Mouse (Mus musculus) heart, embryonic 16.5 days (tissue): Measurements from ENCODE around the gene Cd69. TPM values are rescaled to one million over a fixed set of nuclear protein-coding genes. Genes with fewer than 3 reads are reported as not detected.

Experiments used
- ATAC-seq: fragments of 200-750 bp; cut with Nextera tagmentation; replicated peaks from 2 replicates; pipeline ENCODE4 v1.8.0; 2017; ENCODE audit warnings: moderate number of reproducible peaks; ENCODE audit not compliant: insufficient read depth, low FRiP score; ENCODE audit errors: extremely low read depth
- H3K27ac ChIP-seq: fragments of 300-500 bp; sonication (generic); 2 replicates; pipeline ENCODE4 v1.5.1; 2014; ENCODE audit warnings: mild to moderate bottlenecking, low read length, control low read depth, moderate library complexity
- H3K27me3 ChIP-seq: fragments of 300-500 bp; sonication (generic); 2 replicates; pipeline ENCODE4 v1.6.1; 2014; ENCODE audit warnings: low read length, mixed read lengths; ENCODE audit not compliant: control insufficient read depth, insufficient read depth
- H3K36me3 ChIP-seq: fragments of 300-500 bp; sonication (generic); 2 replicates; pipeline ENCODE4 v1.6.1; 2014; ENCODE audit not compliant: control insufficient read depth, insufficient read depth
- H3K4me1 ChIP-seq: fragments of 300-500 bp; sonication (generic); 2 replicates; pipeline ENCODE4 v1.6.1; 2014; ENCODE audit warnings: low read length, mixed read lengths; ENCODE audit not compliant: control insufficient read depth, insufficient read depth
- H3K4me2 ChIP-seq: fragments of 300-500 bp; sonication (generic); 2 replicates; pipeline ENCODE4 v1.6.1; 2014; ENCODE audit warnings: low read depth, mild to moderate bottlenecking, control low read depth, low read length
- H3K4me3 ChIP-seq: fragments of 300-500 bp; sonication (generic); 2 replicates; pipeline ENCODE4 v1.5.1; 2014; ENCODE audit warnings: mild to moderate bottlenecking, control low read depth, low read length
- H3K9ac ChIP-seq: fragments of 300-500 bp; sonication (generic); 2 replicates; pipeline ENCODE4 v1.6.1; 2014; ENCODE audit warnings: low read length, control low read depth
- H3K9me3 ChIP-seq: fragments of 300-500 bp; sonication (generic); replicated peaks from 2 replicates; pipeline ENCODE4 v1.6.1; 2016; ENCODE audit warnings: low read length; ENCODE audit not compliant: control insufficient read depth
- WGBS: fragments of 180-500 bp; shearing (Covaris S2); extraction: QIAGEN DNeasy Blood & Tissue Kit; methylation state at CpG from one replicate; pipeline ENCODE4 v1.1.7; 2014; 5-methylcytosine and 5-hydroxymethylcytosine counted together
- polyA plus RNA-seq: library from polyadenylated mRNA; unstranded; fragments of >200 nt; fragmentation: Nextera tagmentation; extraction: Ambion mirVana; gene quantifications from 2 replicates; pipeline ENCODE4 v1.2.1, GENCODE M21; 2015

The Cd69 gene
- polyA plus RNA-seq, 1 experiment from 2014 or later, result 0.53 TPM

DNA sequence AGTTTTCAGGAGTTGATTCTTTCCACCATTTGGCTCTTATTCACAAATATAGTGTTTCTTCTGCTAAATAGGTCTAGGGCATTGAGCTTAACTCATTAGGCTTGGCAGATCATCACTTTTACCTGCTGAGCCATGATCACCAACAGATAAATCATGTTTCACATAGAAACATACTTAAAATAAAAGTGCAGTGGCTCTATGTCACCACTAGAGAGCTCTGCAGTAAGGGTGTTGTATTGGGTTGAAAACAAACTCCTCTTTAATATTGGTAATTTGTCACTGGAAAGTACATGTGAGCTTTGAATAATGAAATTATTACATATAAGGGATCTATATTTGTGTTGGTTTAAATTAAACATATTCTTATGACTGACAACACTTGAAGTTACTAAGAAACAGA lies 15.2 kb downstream of the Cd69 start:
- Histone ChIP-seq H3K4me3 (no peak overlapping the region), H3K9ac (no peak overlapping the region), H3K27me3 (no peaks in the 10 kb centered on the region), H3K36me3 (no peaks in the 10 kb centered on the region), H3K9me3 (no peaks in the 10 kb centered on the region), H3K4me2 (no peak overlapping the region), H3K27ac (no peak overlapping the region), H3K4me1 (no peaks in the 10 kb centered on the region)
- ATAC-seq, result no peak

DNA sequence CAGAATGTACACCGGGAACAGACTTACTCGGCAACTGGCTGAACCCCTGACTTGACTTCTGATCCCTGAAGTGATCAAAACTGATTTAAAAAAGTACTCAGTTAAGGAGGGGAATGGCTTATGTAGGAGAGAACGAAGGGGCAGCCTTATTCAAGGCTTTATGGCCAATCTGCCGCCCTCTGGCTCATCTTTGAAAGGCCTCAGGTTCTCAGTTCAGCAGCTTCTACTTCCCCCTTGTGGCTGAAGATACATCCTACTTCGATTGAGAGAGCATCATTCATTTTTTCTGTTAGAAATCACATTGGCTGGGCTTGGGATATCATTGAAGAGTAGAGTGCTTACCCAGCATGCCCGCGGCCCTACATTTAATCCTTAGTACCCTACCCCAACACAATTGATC lies 19.2 kb downstream of the Cd69 start:
- no peak overlapping the region for H3K4me2 ChIP-seq
- no peaks in the 10 kb centered on the region for H3K9me3 ChIP-seq
- no peaks in the 10 kb centered on the region for H3K36me3 ChIP-seq
- no peaks in the 10 kb centered on the region for H3K27me3 ChIP-seq
- no peak for ATAC-seq
- no peak overlapping the region for H3K27ac ChIP-seq
- no peak overlapping the region for H3K9ac ChIP-seq
- no peaks in the 10 kb centered on the region for H3K4me1 ChIP-seq
- no peak overlapping the region for H3K4me3 ChIP-seq
- 49% methylated on average over 7 of the region's 7 CpGs for WGBS

DNA sequence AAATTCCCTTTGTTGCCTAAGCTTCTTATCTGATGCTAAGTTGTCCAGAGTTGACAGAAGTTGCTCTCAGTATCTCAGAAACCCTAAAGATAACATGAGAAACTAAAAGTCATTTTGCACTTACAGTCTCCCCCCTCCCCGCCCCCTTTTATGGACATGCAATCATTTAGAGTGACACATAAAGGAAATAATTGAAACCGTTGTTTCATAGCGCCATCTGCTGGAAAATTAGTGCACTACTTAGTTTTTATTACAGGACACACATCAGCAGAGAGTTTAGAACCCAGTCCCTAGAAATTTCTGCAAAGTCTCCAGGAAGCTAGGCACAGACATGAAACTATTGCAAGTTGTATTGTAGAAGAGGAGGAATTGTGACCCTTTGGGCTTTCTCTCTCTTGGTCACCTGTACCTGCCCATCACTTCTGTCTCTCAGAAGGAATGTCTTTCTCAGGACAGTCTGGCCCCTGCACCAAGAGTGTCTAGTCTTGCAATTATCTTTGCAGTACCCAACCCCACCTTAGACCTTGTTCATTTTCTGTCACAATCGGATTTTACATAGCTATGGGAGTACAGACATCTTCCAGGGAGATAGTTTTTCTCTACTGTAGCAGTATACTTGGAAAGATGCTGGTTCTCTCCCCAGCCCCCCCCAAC lies 20.2 kb downstream of the Cd69 start:
- whole genome bisulfite sequencing, result 12% methylated on average over 4 of the region's 4 CpGs
- Histone ChIP-seq H3K27me3 (no peaks in the 10 kb centered on the region), H3K4me1 (no peaks in the 10 kb centered on the region), H3K36me3 (no peaks in the 10 kb centered on the region), H3K4me3 (no peak overlapping the region), H3K4me2 (no peak overlapping the region), H3K9ac (no peak overlapping the region), H3K9me3 (no peaks in the 10 kb centered on the region), H3K27ac (no peak overlapping the region)
- no peak for ATAC-seq

DNA sequence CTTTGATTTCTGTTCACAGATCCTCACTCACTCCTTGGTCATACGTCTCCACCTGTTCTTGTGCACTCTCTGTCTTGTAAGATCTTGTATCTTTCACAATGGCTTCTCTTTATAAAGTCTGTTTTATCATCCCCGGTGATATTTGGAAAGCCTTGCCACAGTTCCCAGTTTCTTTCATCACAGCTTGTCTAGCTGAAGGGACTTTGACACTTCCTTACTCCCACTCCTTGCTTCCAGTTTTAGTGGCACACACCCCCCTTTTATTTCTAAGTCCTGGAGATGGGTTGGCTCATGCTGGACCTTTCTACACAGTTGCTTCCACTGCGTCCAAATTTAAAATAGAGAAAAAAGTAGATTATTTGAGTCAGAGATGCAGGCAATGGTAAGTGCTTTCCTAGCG lies 20.9 kb downstream of the Cd69 start:
- Histone ChIP-seq H3K4me1 (no peaks in the 10 kb centered on the region), H3K4me3 (no peak overlapping the region), H3K9me3 (no peaks in the 10 kb centered on the region), H3K27me3 (no peaks in the 10 kb centered on the region), H3K27ac (no peak overlapping the region), H3K9ac (no peak overlapping the region), H3K4me2 (no peak overlapping the region), H3K36me3 (no peaks in the 10 kb centered on the region)
- WGBS, result 65% methylated on average over 4 of the region's 4 CpGs
- no peak for ATAC-seq

DNA sequence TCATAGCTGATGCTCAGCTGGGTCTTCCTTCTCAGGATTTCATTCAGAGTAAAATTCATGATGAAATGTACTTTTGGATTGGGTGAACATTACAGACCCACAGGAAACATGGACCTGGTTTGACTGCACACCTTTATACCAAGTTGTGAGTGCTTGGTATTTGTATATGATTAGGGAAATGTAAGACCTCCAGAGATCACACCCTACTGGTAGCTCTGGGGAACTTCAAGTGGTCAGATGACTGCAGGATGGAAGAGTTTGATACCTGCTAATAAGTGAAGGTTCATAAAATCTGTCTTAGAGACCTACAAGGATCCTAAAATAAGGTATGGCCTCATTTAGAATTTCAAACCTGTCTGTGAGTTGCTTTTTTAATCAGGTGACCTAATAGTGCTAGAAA lies 27.0 kb downstream of the Cd69 start:
- no peaks in the 10 kb centered on the region for H3K27me3 ChIP-seq
- no peak overlapping the region for H3K4me3 ChIP-seq
- H3K27ac ChIP-seq, result no peak overlapping the region
- H3K36me3 ChIP-seq, result no peaks in the 10 kb centered on the region
- no peaks in the 10 kb centered on the region for H3K9me3 ChIP-seq
- no peaks in the 10 kb centered on the region for H3K4me1 ChIP-seq
- no peak for ATAC-seq
- H3K4me2 ChIP-seq, result no peak overlapping the region
- H3K9ac ChIP-seq, result no peak overlapping the region

DNA sequence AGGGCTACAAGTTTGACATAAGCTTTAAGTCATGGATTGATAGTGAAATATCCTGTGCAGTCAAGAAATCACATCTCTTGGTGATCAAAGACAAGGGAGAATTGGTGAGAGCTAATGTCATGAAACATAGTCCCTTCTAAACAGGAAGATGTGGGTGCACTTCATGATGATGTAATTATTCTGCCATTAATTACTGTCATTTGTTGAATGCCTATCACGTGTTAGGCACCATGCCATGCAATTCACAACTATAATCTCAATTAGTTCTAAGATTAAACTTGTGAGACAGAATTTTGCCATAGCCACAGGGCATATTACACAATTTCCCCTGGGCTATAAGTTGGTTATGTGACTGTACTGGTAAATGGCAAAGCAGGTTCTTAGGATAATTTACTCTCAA lies 28.2 kb downstream of the Cd69 start:
- H3K9ac ChIP-seq, result no peak overlapping the region
- H3K36me3 ChIP-seq, result no peaks in the 10 kb centered on the region
- H3K27me3 ChIP-seq, result no peaks in the 10 kb centered on the region
- no peak overlapping the region for H3K27ac ChIP-seq
- no peak for ATAC-seq
- no peaks in the 10 kb centered on the region for H3K4me1 ChIP-seq
- 67% methylated on average over 1 of the region's 1 CpGs for WGBS
- no peak overlapping the region for H3K4me3 ChIP-seq
- H3K9me3 ChIP-seq, result no peaks in the 10 kb centered on the region
- no peak overlapping the region for H3K4me2 ChIP-seq

DNA sequence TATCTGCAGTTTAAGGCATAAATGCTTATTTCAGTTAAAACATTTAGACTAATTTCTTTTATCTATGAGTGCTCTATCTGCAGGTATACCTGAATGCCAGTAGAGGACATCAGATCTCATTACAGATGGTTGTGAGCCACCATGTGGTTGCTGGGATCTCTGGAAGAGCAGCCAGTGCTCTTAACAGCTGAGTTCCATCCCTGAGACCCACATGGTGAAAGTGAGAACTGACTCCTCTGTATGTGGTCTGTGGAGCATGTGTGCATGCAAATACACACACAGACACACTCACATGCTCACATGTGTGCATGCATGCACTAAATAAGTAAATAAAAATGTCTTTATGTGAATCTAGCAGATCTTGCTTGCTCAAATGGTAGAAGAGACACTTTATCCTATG lies 29.4 kb downstream of the Cd69 start:
- H3K9ac ChIP-seq, result no peak overlapping the region
- no peaks in the 10 kb centered on the region for H3K4me1 ChIP-seq
- H3K27me3 ChIP-seq, result no peaks in the 10 kb centered on the region
- no peak overlapping the region for H3K4me2 ChIP-seq
- H3K9me3 ChIP-seq, result no peaks in the 10 kb centered on the region
- no peak overlapping the region for H3K4me3 ChIP-seq
- H3K36me3 ChIP-seq, result no peaks in the 10 kb centered on the region
- no peak overlapping the region for H3K27ac ChIP-seq
- no peak for ATAC-seq

DNA sequence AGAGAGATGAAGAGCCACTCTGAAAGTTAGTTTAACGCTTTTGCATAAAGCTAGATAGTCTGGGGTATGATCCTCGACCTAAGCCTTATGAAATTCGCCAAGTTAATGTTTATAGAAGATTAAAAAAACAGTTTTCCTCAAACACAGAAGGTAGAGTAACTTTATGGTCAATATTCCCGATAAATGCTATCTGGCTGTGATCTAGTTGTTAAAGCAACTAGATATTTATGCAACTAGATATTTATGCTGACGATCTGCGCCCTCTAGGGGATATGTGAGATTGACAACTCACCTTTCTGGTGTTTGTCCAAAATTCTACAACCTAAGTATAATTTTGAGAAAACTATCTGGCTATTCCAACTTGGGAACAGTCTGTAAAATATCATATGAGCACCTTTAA lies 33.3 kb downstream of the Cd69 start:
- H3K4me2 ChIP-seq, result no peak overlapping the region

DNA sequence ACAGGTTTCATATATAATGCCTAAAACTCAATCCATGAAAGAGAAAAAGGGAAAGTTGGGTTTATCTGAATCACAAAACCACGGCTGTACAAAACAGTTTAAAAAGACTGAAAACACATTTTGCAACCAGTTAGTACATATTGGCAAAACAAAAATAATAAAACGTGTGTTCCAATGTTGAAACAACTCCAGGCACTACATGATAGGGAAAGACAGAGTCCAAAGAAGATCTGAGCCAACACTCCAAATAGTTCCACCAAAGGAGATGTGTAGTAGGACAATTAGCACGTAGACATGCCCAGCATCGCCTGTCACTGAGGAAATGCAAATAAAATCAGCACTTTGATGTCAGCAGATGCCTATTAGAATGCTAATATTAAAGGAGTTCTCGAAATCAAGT lies 33.8 kb downstream of the Cd69 start:
- no peak for ATAC-seq

More for the DNA sequence above, 33.3 kb downstream of the Cd69 start:
- WGBS, result 57% methylated on average over 6 of the region's 6 CpGs
- H3K9me3 ChIP-seq, result no peaks in the 10 kb centered on the region
- H3K9ac ChIP-seq, result no peak overlapping the region
- H3K4me3 ChIP-seq, result no peak overlapping the region
- H3K4me1 ChIP-seq, result 0 out of 2 replicates have a peak, but pooled peaks cover 4% of the 10 kb centered on the region
- no peaks in the 10 kb centered on the region for H3K27me3 ChIP-seq
- H3K27ac ChIP-seq, result no peak overlapping the region
- ATAC-seq, result no peak
- H3K36me3 ChIP-seq, result no peaks in the 10 kb centered on the region

More for the DNA sequence above, 33.8 kb downstream of the Cd69 start:
- 59% methylated on average over 5 of the region's 5 CpGs for WGBS
- Histone ChIP-seq H3K4me3 (no peak overlapping the region), H3K9ac (no peak overlapping the region), H3K9me3 (no peaks in the 10 kb centered on the region), H3K36me3 (no peaks in the 10 kb centered on the region), H3K27ac (no peak overlapping the region), H3K4me2 (no peak overlapping the region), H3K4me1 (0 out of 2 replicates have a peak, but pooled peaks cover 4% of the 10 kb centered on the region), H3K27me3 (no peaks in the 10 kb centered on the region)
